Mouse (Mus musculus) kidney, adult 2 months (tissue): ENCODE results near the gene Sh2b3.

Experiments used
- CTCF ChIP-seq: fragments of 200-500 bp; conservative IDR thresholded peaks from 2 replicates; pipeline ENCODE4 v1.5.1; 2011; ENCODE audit warnings: low read depth, mild to moderate bottlenecking, control low read depth, low read length, moderate library complexity, mixed read lengths; ENCODE audit not compliant: insufficient read depth, insufficient read length
- POLR2A ChIP-seq: fragments of 200-500 bp; IDR thresholded peaks from one replicate; pipeline ENCODE4 v1.6.1; 2011; ENCODE audit warnings: low read depth, low read length, control low read depth

DNA sequence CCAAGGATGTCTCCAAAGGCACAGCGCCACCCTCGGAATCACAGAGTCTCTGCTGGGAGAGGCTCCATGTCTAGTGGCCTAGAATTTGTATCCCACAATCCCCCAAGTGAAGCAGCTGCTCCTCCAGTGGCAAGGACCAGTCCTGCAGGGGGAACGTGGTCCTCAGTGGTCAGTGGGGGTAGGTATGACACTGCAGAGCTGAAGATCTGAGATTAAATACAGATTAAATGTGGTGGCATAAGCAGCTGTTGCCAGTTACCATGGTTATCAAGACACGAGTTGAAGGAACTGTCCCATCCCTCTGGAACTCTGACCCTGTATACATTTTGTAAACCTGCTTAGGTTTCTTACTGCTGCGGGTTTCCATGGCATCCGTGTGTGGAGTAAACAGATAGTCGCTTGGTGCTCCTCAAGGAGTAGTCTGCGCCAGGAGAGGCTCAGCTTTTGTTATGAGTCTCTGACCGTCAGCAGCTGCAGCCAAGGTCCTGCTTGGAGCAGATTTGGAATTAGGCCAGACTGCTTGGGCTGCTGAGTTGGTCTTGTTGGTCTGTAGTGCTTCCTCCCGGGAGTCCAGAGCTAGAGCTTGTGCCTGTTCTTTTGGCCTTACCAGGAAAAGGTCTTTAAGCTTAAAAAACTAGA lies 53.5 kb downstream of the Sh2b3 start:
- TF ChIP-seq CTCF: no peak
- no peak for TF ChIP-seq POLR2A
